Mouse (Mus musculus) ES-E14 (cell line): Measurements from ENCODE around the gene Gm3618.
"Not testable (repeated sequence)": the region's sequence is repeated elsewhere in the genome, so short reads cannot be mapped to it uniquely, and the experiment has no call there.

ENCODE experiments used
- MAFK ChIP-seq: IDR thresholded peaks from 2 replicates; pipeline ENCODE4 v1.6.1; 2014; ENCODE audit warnings: mild to moderate bottlenecking, low read depth, low read length, inconsistent platforms; ENCODE audit not compliant: insufficient read depth
- ZC3H11A ChIP-seq: IDR thresholded peaks from 2 replicates; pipeline ENCODE4 v1.6.1; 2012; ENCODE audit warnings: low read depth, mild to moderate bottlenecking, inconsistent platforms, low read length, borderline replicate concordance
- ZNF384 ChIP-seq: IDR thresholded peaks from 2 replicates; pipeline ENCODE4 v1.6.1; 2012; ENCODE audit warnings: low read depth, low read length, inconsistent platforms

DNA sequence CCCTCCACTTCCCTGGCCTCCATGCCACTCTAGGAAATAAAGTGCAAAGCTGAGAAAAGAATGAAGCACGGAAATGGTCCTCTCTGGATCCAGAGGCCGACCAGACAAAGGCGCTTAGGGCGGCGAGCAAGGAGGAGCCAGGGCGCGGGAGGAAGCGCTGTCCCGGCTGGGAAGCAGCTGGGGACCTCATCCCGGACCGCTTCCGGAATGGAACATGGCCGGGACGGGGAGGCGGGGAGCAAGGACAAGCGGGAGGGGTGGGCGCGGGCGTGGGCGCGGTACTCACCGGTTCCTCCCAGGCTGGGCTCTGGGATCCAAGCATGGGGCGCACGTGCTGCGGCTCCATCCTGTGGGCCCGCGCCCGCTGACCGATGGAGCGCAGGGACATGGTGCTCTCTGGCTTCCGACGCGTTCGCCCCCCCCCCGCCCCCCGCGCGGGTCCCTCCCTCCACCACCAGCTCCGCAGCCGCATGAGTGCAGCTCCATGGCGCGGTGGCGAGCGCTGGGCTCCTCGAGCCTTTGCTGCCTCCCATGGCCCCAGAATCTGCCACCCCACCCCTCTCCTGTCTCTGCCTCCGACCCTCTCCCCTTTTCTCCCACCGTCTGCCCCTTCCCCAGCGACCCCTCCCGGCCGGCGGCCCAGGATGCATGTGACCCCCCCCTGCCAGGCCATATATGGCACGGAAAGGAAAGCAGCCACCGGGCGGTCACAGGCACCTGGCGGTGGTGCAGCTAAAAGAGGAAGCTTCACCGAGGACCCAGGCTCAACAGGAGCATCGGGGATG is 56.4 kb downstream of the Gm3618 start, which contains the start of gene Gm3411:
- not testable (repeated sequence) for TF ChIP-seq MAFK, ZC3H11A, ZNF384
